In genomic region chr3:52662164-52662908, GRCm38 (mm10) we compare ENCODE assay signal across 11 mouse cellular contexts.
A peak's percentile ranks its signal among the peaks of the same experiment; 100 is the strongest.
DNase-seq lines count a peak whose midpoint lies in the region; ATAC-seq and TF ChIP-seq lines count a peak whose summit lies in the region.
"Had no signal": no experiment of that assay in that cellular context is flagged by ENCODE, and none has a peak within 500 bp of the region (broad histone marks: within the 10 kb centered on the region; RNA-seq: fewer than 3 reads in every experiment).

No protein-coding gene starts in this region.

- H3K4me2 ChIP-seq in forebrain, embryonic 13.5 days: no peak overlapping the region
- H3K4me2 ChIP-seq in forebrain, embryonic 11.5 days (ENCODE audit: low read depth, low read length, severe bottlenecking): no peak overlapping the region
- H3K4me2 ChIP-seq: liver, embryonic 13.5 days had no signal

- H3K9ac ChIP-seq in forebrain, embryonic 13.5 days: no peak overlapping the region
- no peak overlapping the region for H3K9ac ChIP-seq in forebrain, embryonic 11.5 days (ENCODE audit: low read length)
- H3K9ac ChIP-seq: liver, embryonic 13.5 days had no signal

- no peaks in the 10 kb centered on the region for H3K9me3 ChIP-seq in forebrain, embryonic 13.5 days (replicated peaks)
- H3K9me3 ChIP-seq in forebrain, embryonic 11.5 days (ENCODE audit: control insufficient read depth, low read length): no peaks in the 10 kb centered on the region
- no peaks in the 10 kb centered on the region for H3K9me3 ChIP-seq in embryonic facial prominence, embryonic 10.5 days
- H3K9me3 ChIP-seq: liver, embryonic 13.5 days had no signal

- DNase-seq in forebrain, embryonic 11.5 days (ENCODE audit: low spot score): no peak
- DNase-seq in right cerebral cortex, adult 18-20 months: peak; percentile 23
- DNase-seq in right cerebral cortex, adult 2 months (ENCODE audit: low spot score in 2 of 2): no peak
- no peak for DNase-seq in embryonic facial prominence, embryonic 10.5 days (ENCODE audit: low spot score)
- peak; percentile 43 to 49 for DNase-seq in layer of hippocampus, postnatal 36 days
- no peak for DNase-seq in kidney, adult 2 months
- no peak for DNase-seq in lung, adult 18-20 months
- DNase-seq: kidney, adult 9 months; liver, embryonic 13.5 days; lung, postnatal 36 days had no signal

- TF ChIP-seq POLR2A in kidney, adult 2 months (IDR thresholded peaks at IDR 0.05; ENCODE audit: low read depth, low read length): no peak

- no peaks in the 10 kb centered on the region; the same call in 1 of the 2 replicates for H3K27me3 ChIP-seq in forebrain, embryonic 13.5 days
- H3K27me3 ChIP-seq in forebrain, embryonic 11.5 days (ENCODE audit: control insufficient read depth, insufficient read depth, low read length): no peaks in the 10 kb centered on the region
- no peaks in the 10 kb centered on the region for H3K27me3 ChIP-seq in embryonic facial prominence, embryonic 10.5 days (replicated peaks; ENCODE audit: low read depth, poor library complexity, severe bottlenecking)
- H3K27me3 ChIP-seq in kidney, adult 2 months (replicated peaks; ENCODE audit: control insufficient read depth, insufficient read depth, low read length): no peaks in the 10 kb centered on the region
- H3K27me3 ChIP-seq: liver, embryonic 13.5 days had no signal

- H3K27ac ChIP-seq in forebrain, embryonic 13.5 days: no peak overlapping the region
- no peak overlapping the region for H3K27ac ChIP-seq in forebrain, embryonic 11.5 days (ENCODE audit: low read depth, low read length)
- peak overlapping the region; percentile 66; the same call in 1 of the 2 replicates for H3K27ac ChIP-seq in embryonic facial prominence, embryonic 10.5 days (replicated peaks)
- no peak overlapping the region for H3K27ac ChIP-seq in kidney, adult 2 months (ENCODE audit: insufficient read depth, low read depth, low read length)
- H3K27ac ChIP-seq: liver, embryonic 13.5 days had no signal

- no peaks in the 10 kb centered on the region for H3K36me3 ChIP-seq in forebrain, embryonic 13.5 days (ENCODE audit: poor library complexity, severe bottlenecking)
- no peaks in the 10 kb centered on the region for H3K36me3 ChIP-seq in forebrain, embryonic 11.5 days (ENCODE audit: control insufficient read depth, insufficient read depth, low read length)
- no peaks in the 10 kb centered on the region for H3K36me3 ChIP-seq in embryonic facial prominence, embryonic 10.5 days (replicated peaks)
- no peaks in the 10 kb centered on the region for H3K36me3 ChIP-seq in kidney, adult 2 months (ENCODE audit: control insufficient read depth, insufficient read depth, low read length)
- H3K36me3 ChIP-seq: liver, embryonic 13.5 days had no signal

- H3K4me3 ChIP-seq in forebrain, embryonic 13.5 days: no peak overlapping the region
- H3K4me3 ChIP-seq in forebrain, embryonic 11.5 days (ENCODE audit: low read depth, low read length): no peak overlapping the region
- H3K4me3 ChIP-seq in embryonic facial prominence, embryonic 10.5 days: no peak overlapping the region
- H3K4me3 ChIP-seq in kidney, adult 2 months (ENCODE audit: insufficient read depth, low read depth, low read length): no peak overlapping the region
- H3K4me3 ChIP-seq: liver, embryonic 13.5 days had no signal

- TF ChIP-seq CTCF in kidney, adult 2 months (conservative IDR thresholded peaks at IDR 0.05; ENCODE audit: insufficient read depth, insufficient read length, low read depth, low read length): no peak

- 77% methylated on average over 15 of the region's 15 CpGs for WGBS in forebrain, embryonic 13.5 days
- 89% methylated on average over 15 of the region's 15 CpGs for WGBS in forebrain, embryonic 11.5 days
- 82% methylated on average over 15 of the region's 15 CpGs for WGBS in embryonic facial prominence, embryonic 10.5 days
- 92% methylated on average over 15 of the region's 15 CpGs for WGBS in kidney, adult 2 months

- peaks cover 16% of the 10 kb centered on the region for H3K4me1 ChIP-seq in forebrain, embryonic 13.5 days
- H3K4me1 ChIP-seq in forebrain, embryonic 11.5 days (replicated peaks; ENCODE audit: control insufficient read depth, insufficient read depth, low read length): peaks cover 2% of the 10 kb centered on the region; the same call in 1 of the 2 replicates
- peaks cover 34% of the 10 kb centered on the region for H3K4me1 ChIP-seq in embryonic facial prominence, embryonic 10.5 days
- no peaks in the 10 kb centered on the region for H3K4me1 ChIP-seq in kidney, adult 2 months (ENCODE audit: control insufficient read depth, insufficient read depth, low read length)
- H3K4me1 ChIP-seq: liver, embryonic 13.5 days had no signal

- ATAC-seq in forebrain, embryonic 13.5 days: peak; percentile 33; the same call in 1 of the 2 replicates
- no peak for ATAC-seq in forebrain, embryonic 11.5 days (replicated peaks; ENCODE audit: low FRiP score)

Comparison
In these comparisons a context has a peak if more than half of its experiments do, and no peak if none do; other contexts are left out.
1. DNase-seq: peak in right cerebral cortex, adult 18-20 months (single experiment) and layer of hippocampus, postnatal 36 days (2 of 2); none in forebrain, embryonic 11.5 days (single experiment), right cerebral cortex, adult 2 months (0 of 2), embryonic facial prominence, embryonic 10.5 days (single experiment), kidney, adult 2 months (single experiment) and lung, adult 18-20 months (0 of 2).